Mouse (Mus musculus) embryonic facial prominence, embryonic 11.5 days (tissue): ENCODE data around the gene Suclg2. TPM values are rescaled to one million over a fixed set of nuclear protein-coding genes. Genes with fewer than 3 reads are reported as not detected.

Source experiments
- ATAC-seq: fragments of 200-750 bp; cut with Nextera tagmentation; replicated peaks from 2 replicates; pipeline ENCODE4 v1.8.0; 2017; ENCODE audit warnings: low read depth; ENCODE audit not compliant: insufficient number of reproducible peaks, low FRiP score, low TSS enrichment
- DNase-seq: peaks from one replicate; pipeline ENCODE4 v3.0.0-alpha.2; 2015; ENCODE audit warnings: low spot score
- H3K27ac ChIP-seq: fragments of 300-500 bp; sonication (generic); replicated peaks from 2 replicates; pipeline ENCODE4 v1.5.1; 2014; ENCODE audit warnings: mild to moderate bottlenecking, low read depth, low read length, control low read depth
- H3K27me3 ChIP-seq: fragments of 300-500 bp; sonication (generic); 2 replicates; pipeline ENCODE4 v1.6.1; 2014; ENCODE audit warnings: mild to moderate bottlenecking, low read length, moderate library complexity, mixed read lengths; ENCODE audit not compliant: control insufficient read depth, insufficient read depth
- H3K36me3 ChIP-seq: fragments of 300-500 bp; sonication (generic); replicated peaks from 2 replicates; pipeline ENCODE4 v1.6.1; 2014; ENCODE audit warnings: low read depth, mild to moderate bottlenecking, low read length, moderate library complexity, mixed read lengths; ENCODE audit not compliant: control insufficient read depth, insufficient read depth
- H3K4me1 ChIP-seq: fragments of 300-500 bp; sonication (generic); 2 replicates; pipeline ENCODE4 v1.6.1; 2014; ENCODE audit warnings: low read length, mixed read lengths; ENCODE audit not compliant: control insufficient read depth, insufficient read depth
- H3K4me2 ChIP-seq: fragments of 300-500 bp; sonication (generic); 2 replicates; pipeline ENCODE4 v1.6.1; 2014; ENCODE audit warnings: low read depth, mild to moderate bottlenecking, control low read depth, low read length, moderate library complexity
- H3K4me3 ChIP-seq: fragments of 300-500 bp; sonication (generic); 2 replicates; pipeline ENCODE4 v1.5.1; 2014; ENCODE audit warnings: low read depth, low read length, control low read depth
- H3K9ac ChIP-seq: fragments of 300-500 bp; sonication (generic); replicated peaks from 2 replicates; pipeline ENCODE4 v1.6.1; 2014; ENCODE audit warnings: mild to moderate bottlenecking, control low read depth, low read length
- H3K9me3 ChIP-seq: fragments of 300-500 bp; sonication (generic); replicated peaks from 2 replicates; pipeline ENCODE4 v1.6.1; 2016; ENCODE audit warnings: mild to moderate bottlenecking, low read length, inconsistent platforms, mixed read lengths; ENCODE audit not compliant: control insufficient read depth
- WGBS: fragments of 180-500 bp; shearing (Covaris S2); extraction: QIAGEN DNeasy Blood & Tissue Kit; methylation state at CpG from one replicate; pipeline ENCODE4 v1.1.7; 2014; 5-methylcytosine and 5-hydroxymethylcytosine counted together
- polyA plus RNA-seq: library from polyadenylated mRNA; unstranded; fragments of >200 nt; fragmentation: Nextera tagmentation; extraction: Ambion mirVana; gene quantifications from 2 replicates; pipeline ENCODE4 v1.2.1, GENCODE M21; 2014

Suclg2 gene
- polyA plus RNA-seq, 1 experiment from 2014 or later, result 67.2 TPM

- Histone ChIP-seq H3K36me3 (no peaks in the 10 kb centered on the region), H3K9me3 (no peaks in the 10 kb centered on the region), H3K4me3 (no peak overlapping the region), H3K27ac (no peak overlapping the region), H3K4me2 (no peak overlapping the region), H3K4me1 (no peaks in the 10 kb centered on the region; the same call in 1 of the 2 replicates), H3K9ac (no peak overlapping the region), H3K27me3 (no peaks in the 10 kb centered on the region)
- peak; percentile 22 for DNase-seq
- ATAC-seq, result no peak
- 36% methylated on average over 6 of the region's 6 CpGs for WGBS
These were observed 43.4 kb downstream of the Suclg2 start for GRCm38 (mm10) chr6:95675059-95675705.

- H3K36me3 ChIP-seq, result no peaks in the 10 kb centered on the region
- H3K27me3 ChIP-seq, result no peaks in the 10 kb centered on the region
- no peak overlapping the region for H3K27ac ChIP-seq
- H3K9ac ChIP-seq, result no peak overlapping the region
- H3K4me1 ChIP-seq, result no peaks in the 10 kb centered on the region; the same call in 1 of the 2 replicates
- no peaks in the 10 kb centered on the region for H3K9me3 ChIP-seq
- 38% methylated on average over 1 of the region's 1 CpGs for WGBS
- DNase-seq (no peak), ATAC-seq (no peak)
- H3K4me3 ChIP-seq, result no peak overlapping the region
- no peak overlapping the region for H3K4me2 ChIP-seq
These were observed 43.9 kb downstream of the Suclg2 start for GRCm38 (mm10) chr6:95674651-95675050.

GRCm38 (mm10) chr6:95669335-95669729 is 49.3 kb downstream of the Suclg2 start:
- ATAC-seq (no peak), DNase-seq (peak; percentile 47)
- no peak overlapping the region for H3K4me2 ChIP-seq
- H3K27ac ChIP-seq, result no peak overlapping the region
- 56% methylated on average over 3 of the region's 3 CpGs for WGBS
- H3K27me3 ChIP-seq, result no peaks in the 10 kb centered on the region
- H3K36me3 ChIP-seq, result no peaks in the 10 kb centered on the region
- H3K9ac ChIP-seq, result no peak overlapping the region
- H3K4me1 ChIP-seq, result no peaks in the 10 kb centered on the region
- no peak overlapping the region for H3K4me3 ChIP-seq
- no peaks in the 10 kb centered on the region for H3K9me3 ChIP-seq

GRCm38 (mm10) chr6:95668629-95669334 is 49.8 kb downstream of the Suclg2 start:
- no peak for ATAC-seq
- no peak for DNase-seq
- Histone ChIP-seq H3K9ac (no peak overlapping the region), H3K9me3 (no peaks in the 10 kb centered on the region), H3K27ac (no peak overlapping the region), H3K36me3 (no peaks in the 10 kb centered on the region), H3K27me3 (no peaks in the 10 kb centered on the region), H3K4me3 (no peak overlapping the region), H3K4me2 (no peak overlapping the region), H3K4me1 (no peaks in the 10 kb centered on the region)
- 92% methylated on average over 6 of the region's 6 CpGs for WGBS

GRCm38 (mm10) chr6:95657671-95658070 is 60.9 kb downstream of the Suclg2 start:
- Histone ChIP-seq H3K4me1 (no peaks in the 10 kb centered on the region), H3K9ac (no peak overlapping the region), H3K9me3 (no peaks in the 10 kb centered on the region), H3K4me3 (no peak overlapping the region), H3K36me3 (no peaks in the 10 kb centered on the region), H3K27me3 (no peaks in the 10 kb centered on the region), H3K27ac (no peak overlapping the region), H3K4me2 (no peak overlapping the region)
- 89% methylated on average over 8 of the region's 8 CpGs for WGBS
- ATAC-seq (no peak), DNase-seq (no peak)

- no peak for ATAC-seq
- H3K27ac ChIP-seq, result no peak overlapping the region
- H3K4me2 ChIP-seq, result no peak overlapping the region
- no peak overlapping the region for H3K9ac ChIP-seq
- no peaks in the 10 kb centered on the region for H3K27me3 ChIP-seq
- no peaks in the 10 kb centered on the region; the same call in 1 of the 2 replicates for H3K4me1 ChIP-seq
- H3K4me3 ChIP-seq, result no peak overlapping the region
- H3K9me3 ChIP-seq, result no peaks in the 10 kb centered on the region
- 86% methylated on average over 3 of the region's 3 CpGs for WGBS
- DNase-seq, result no peak
- no peaks in the 10 kb centered on the region for H3K36me3 ChIP-seq
These were observed 64.9 kb downstream of the Suclg2 start for GRCm38 (mm10) chr6:95653662-95654061.

GRCm38 (mm10) chr6:95652774-95653173 is 65.8 kb downstream of the Suclg2 start:
- Histone ChIP-seq H3K27me3 (no peaks in the 10 kb centered on the region), H3K36me3 (no peaks in the 10 kb centered on the region), H3K4me1 (no peaks in the 10 kb centered on the region; the same call in 1 of the 2 replicates), H3K4me3 (no peak overlapping the region), H3K4me2 (no peak overlapping the region), H3K9ac (no peak overlapping the region), H3K27ac (no peak overlapping the region), H3K9me3 (no peaks in the 10 kb centered on the region)
- ATAC-seq, result no peak
- DNase-seq, result no peak
- 85% methylated on average over 6 of the region's 6 CpGs for WGBS

GRCm38 (mm10) chr6:95651391-95651876 is 67.2 kb downstream of the Suclg2 start:
- no peak overlapping the region for H3K27ac ChIP-seq
- DNase-seq (peak; percentile 57), ATAC-seq (peak; percentile 67; the same call in 1 of the 2 replicates)
- no peaks in the 10 kb centered on the region; the same call in 1 of the 2 replicates for H3K4me1 ChIP-seq
- no peaks in the 10 kb centered on the region for H3K27me3 ChIP-seq
- H3K36me3 ChIP-seq, result no peaks in the 10 kb centered on the region
- peak overlapping the region; percentile 13; the same call in 1 of the 2 replicates for H3K9ac ChIP-seq
- no peaks in the 10 kb centered on the region for H3K9me3 ChIP-seq
- WGBS, result 19% methylated on average over 6 of the region's 6 CpGs
- H3K4me2 ChIP-seq, result no peak overlapping the region
- H3K4me3 ChIP-seq, result no peak overlapping the region
